ENCODE assay signal across 21 mouse cellular contexts in genomic region chr9:61269151-61269870, GRCm38 (mm10).
DNase-seq lines count a peak whose midpoint lies in the region; ATAC-seq and TF ChIP-seq lines count a peak whose summit lies in the region.
"Had no signal": no experiment of that assay in that cellular context is flagged by ENCODE, and none has a peak within 500 bp of the region (broad histone marks: within the 10 kb centered on the region; RNA-seq: fewer than 3 reads in every experiment).

No protein-coding gene starts in this region.

- no peak for ATAC-seq in cerebellum, adult (ENCODE audit: insufficient number of reproducible peaks, low FRiP score, low TSS enrichment)
- ATAC-seq: activated CD4-positive, CD25-positive, alpha-beta regulatory T cell, adult 4 months; hindbrain, postnatal 0 days had no signal

- TF ChIP-seq CTCF in layer of hippocampus, adult 2 months (conservative IDR thresholded peaks at IDR 0.05): no peak

- no peak overlapping the region for H3K27ac ChIP-seq in layer of hippocampus, adult 2 months
- H3K27ac ChIP-seq: embryonic facial prominence, embryonic 13.5 days; forebrain, embryonic 12.5 days; heart, adult 2 months; heart, embryonic 15.5 days; hindbrain, embryonic 13.5 days; hindbrain, postnatal 0 days had no signal

- peak; percentile 33 to 57 for DNase-seq in cerebellum, postnatal 10 days
- peak; percentile 17 to 48 for DNase-seq in layer of hippocampus, adult 2 months (ENCODE audit: low spot score in 2 of 2)
- DNase-seq in layer of hippocampus, adult 11-12 months (ENCODE audit: low spot score): no peak
- DNase-seq in 3134 (ENCODE audit: extremely low read depth, insufficient read length, low spot score): peak; percentile 55
- peak; percentile 57 for DNase-seq in NIH3T3 (ENCODE audit: low read depth)
- DNase-seq in neural tube, embryonic 10.5 days (ENCODE audit: extremely low spot score, low spot score): no peak
- DNase-seq in gastrocnemius, adult 18-20 months (ENCODE audit: low spot score): no peak
- DNase-seq: adrenal gland, postnatal 25 days; cerebellum, adult 11-12 months; cerebellum, adult 9-10 months; cerebellum, postnatal 36 days; gastrocnemius, postnatal 14 days; heart, adult 2 months; heart, postnatal 14 days had no signal

- H3K4me3 ChIP-seq in layer of hippocampus, adult 2 months: no peak overlapping the region
- H3K4me3 ChIP-seq: embryonic facial prominence, embryonic 13.5 days; forebrain, embryonic 12.5 days; heart, adult 2 months; heart, embryonic 15.5 days; hindbrain, embryonic 13.5 days had no signal

Comparison
In these comparisons a context has a peak if more than half of its experiments do, and no peak if none do; other contexts are left out.
1. DNase-seq: peak in cerebellum, postnatal 10 days (2 of 2), layer of hippocampus, adult 2 months (2 of 2), 3134 (single experiment) and NIH3T3 (single experiment); none in layer of hippocampus, adult 11-12 months (single experiment), neural tube, embryonic 10.5 days (single experiment) and gastrocnemius, adult 18-20 months (single experiment).